Mouse (Mus musculus) heart, embryonic 15.5 days (tissue): ENCODE measurements at regions not wholly inside any gene's neighbourhood (a gene's known extent, or its start where the extent isn't known, plus 50 kb on each side); places are given as distances from the start of the nearest gene placed in this dataset.
A peak's percentile ranks its signal among the peaks of the same experiment; 100 is the strongest.

Experiments
- ATAC-seq: fragments of 200-750 bp; cut with Nextera tagmentation; replicated peaks from 2 replicates; pipeline ENCODE4 v1.8.0; 2017; ENCODE audit warnings: low read depth, moderate TSS enrichment; ENCODE audit not compliant: insufficient number of reproducible peaks, insufficient read depth, low FRiP score
- H3K27ac ChIP-seq: fragments of 300-500 bp; sonication (generic); 2 replicates; pipeline ENCODE4 v1.5.1; 2015; ENCODE audit warnings: mild to moderate bottlenecking, inconsistent platforms
- H3K27me3 ChIP-seq: fragments of 300-500 bp; sonication (generic); 2 replicates; pipeline ENCODE4 v1.6.1; 2015; ENCODE audit warnings: inconsistent platforms
- H3K36me3 ChIP-seq: fragments of 300-500 bp; sonication (generic); 2 replicates; pipeline ENCODE4 v1.6.1; 2015; ENCODE audit warnings: mild to moderate bottlenecking, inconsistent platforms
- H3K4me1 ChIP-seq: fragments of 300-500 bp; sonication (generic); replicated peaks from 2 replicates; pipeline ENCODE4 v1.6.1; 2015; ENCODE audit warnings: inconsistent platforms
- H3K4me2 ChIP-seq: fragments of 300-500 bp; sonication (generic); 2 replicates; pipeline ENCODE4 v1.6.1; 2015; ENCODE audit warnings: inconsistent platforms, mild to moderate bottlenecking, moderate library complexity
- H3K4me3 ChIP-seq: fragments of 300-500 bp; sonication (generic); 2 replicates; pipeline ENCODE4 v1.5.1; 2015; ENCODE audit warnings: mild to moderate bottlenecking, inconsistent platforms
- H3K9ac ChIP-seq: fragments of 300-500 bp; sonication (generic); 2 replicates; pipeline ENCODE4 v1.6.1; 2015; ENCODE audit warnings: mild to moderate bottlenecking, inconsistent platforms
- H3K9me3 ChIP-seq: fragments of 300-500 bp; sonication (generic); replicated peaks from 2 replicates; pipeline ENCODE4 v1.6.1; 2016; ENCODE audit warnings: inconsistent platforms
- WGBS: fragments of 180-500 bp; shearing (Covaris S2); methylation state at CpG from one replicate; pipeline ENCODE4 v1.1.7; 2015; ENCODE audit warnings: mixed read lengths; 5-methylcytosine and 5-hydroxymethylcytosine counted together

GRCm38 (mm10) chr17:51477404-51477803 is 298.3 kb upstream of the Tbc1d5 start:
- Histone ChIP-seq H3K27me3 (no peaks in the 10 kb centered on the region), H3K27ac (no peak overlapping the region), H3K36me3 (no peaks in the 10 kb centered on the region), H3K9ac (no peak overlapping the region), H3K9me3 (no peaks in the 10 kb centered on the region), H3K4me2 (no peak overlapping the region), H3K4me1 (0 out of 2 replicates have a peak, but pooled peaks cover 2% of the 10 kb centered on the region), H3K4me3 (no peak overlapping the region)
- WGBS = 66% methylated on average over 8 of the region's 8 CpGs
- ATAC-seq = no peak

DNA sequence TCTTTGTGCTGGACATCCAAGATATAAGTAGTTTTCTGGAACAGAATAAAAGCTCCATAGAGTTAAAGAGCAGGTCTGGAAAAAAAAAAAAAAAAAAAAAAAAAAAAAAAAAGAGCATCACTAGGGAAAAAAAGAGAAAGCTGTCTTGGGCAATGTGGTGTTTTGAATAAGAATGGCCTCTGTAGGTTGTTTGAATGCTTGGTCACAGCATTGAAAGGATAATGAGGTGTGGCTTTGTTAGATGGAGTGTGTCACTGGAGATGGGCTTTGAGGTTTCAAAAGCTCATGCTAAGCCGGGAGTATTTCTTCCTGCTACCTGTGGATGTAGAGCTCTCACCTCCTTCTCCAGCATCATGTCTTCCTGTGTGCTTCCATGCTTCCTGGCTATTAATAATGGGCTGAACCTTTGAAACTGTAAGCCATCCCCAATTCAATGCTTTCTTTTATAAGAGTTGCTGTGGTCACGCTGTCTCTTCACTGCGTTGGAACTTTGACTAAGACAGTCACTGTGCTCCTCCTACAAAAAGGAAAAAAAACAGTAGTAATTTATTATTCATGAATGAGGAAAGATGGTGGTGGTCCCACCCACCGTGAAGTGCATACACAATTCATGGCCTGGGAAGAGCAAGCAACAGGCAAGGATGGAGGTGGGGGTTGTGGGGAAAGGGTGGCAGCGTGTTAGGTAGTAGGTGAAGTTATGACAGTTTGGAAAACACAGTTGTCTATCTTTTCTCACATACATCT is 283.2 kb upstream of the Tbc1d5 start:
- WGBS = 56% methylated on average over 5 of the region's 5 CpGs

GRCm38 (mm10) chr17:51461248-51461647 is 282.1 kb upstream of the Tbc1d5 start:
- H3K36me3 ChIP-seq = no peaks in the 10 kb centered on the region
- no peak overlapping the region for H3K9ac ChIP-seq
- H3K27me3 ChIP-seq = no peaks in the 10 kb centered on the region
- peak overlapping the region; percentile 36 for H3K4me2 ChIP-seq
- WGBS = 62% methylated on average over 14 of the region's 14 CpGs
- no peak overlapping the region for H3K27ac ChIP-seq
- no peaks in the 10 kb centered on the region for H3K9me3 ChIP-seq
- no peak for ATAC-seq
- H3K4me3 ChIP-seq = peak overlapping the region; percentile 24; the same call in 1 of the 2 replicates
- H3K4me1 ChIP-seq = no peaks in the 10 kb centered on the region

More for the DNA sequence above, 283.2 kb upstream of the Tbc1d5 start:
- H3K4me2 ChIP-seq = 0 out of 2 replicates have a peak overlapping the region, but pooled peaks have one; percentile 36
- H3K4me1 ChIP-seq = no peaks in the 10 kb centered on the region
- no peak overlapping the region for H3K9ac ChIP-seq
- no peak overlapping the region for H3K27ac ChIP-seq
- H3K27me3 ChIP-seq = no peaks in the 10 kb centered on the region
- no peaks in the 10 kb centered on the region for H3K36me3 ChIP-seq
- no peak overlapping the region for H3K4me3 ChIP-seq
- no peak for ATAC-seq
- H3K9me3 ChIP-seq = no peaks in the 10 kb centered on the region

GRCm38 (mm10) chr17:51459119-51459518 is 280.0 kb upstream of the Tbc1d5 start:
- H3K27me3 ChIP-seq = no peaks in the 10 kb centered on the region
- no peaks in the 10 kb centered on the region for H3K4me1 ChIP-seq
- 74% methylated on average over 1 of the region's 1 CpGs for WGBS
- no peaks in the 10 kb centered on the region for H3K9me3 ChIP-seq
- H3K4me2 ChIP-seq = no peak overlapping the region
- H3K9ac ChIP-seq = no peak overlapping the region
- H3K36me3 ChIP-seq = no peaks in the 10 kb centered on the region
- H3K4me3 ChIP-seq = no peak overlapping the region
- no peak overlapping the region for H3K27ac ChIP-seq
- no peak for ATAC-seq

DNA sequence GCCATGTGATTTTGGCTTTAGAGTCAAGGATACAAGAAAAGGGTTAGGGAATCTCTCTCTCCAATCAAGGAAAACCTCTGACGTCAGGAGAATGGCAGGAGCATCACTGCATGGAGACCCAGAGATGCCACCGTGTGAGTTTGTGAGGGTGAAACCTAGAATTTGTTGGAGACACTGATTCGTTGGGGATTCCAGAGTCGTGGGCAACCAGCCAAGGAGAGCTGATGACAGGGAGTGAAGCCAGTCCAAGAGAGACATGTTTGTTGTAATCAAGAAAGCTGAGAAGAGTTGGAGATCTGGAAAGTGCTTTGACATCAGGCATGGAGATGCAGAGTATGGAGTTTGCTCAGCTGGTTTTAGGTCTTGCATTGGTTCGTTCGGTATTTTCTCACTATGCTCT is 236.6 kb upstream of the Tbc1d5 start:
- H3K4me3 ChIP-seq = no peak overlapping the region
- no peaks in the 10 kb centered on the region for H3K9me3 ChIP-seq
- no peaks in the 10 kb centered on the region for H3K36me3 ChIP-seq
- no peak overlapping the region for H3K9ac ChIP-seq
- no peak overlapping the region for H3K27ac ChIP-seq
- no peaks in the 10 kb centered on the region for H3K27me3 ChIP-seq
- WGBS = 61% methylated on average over 6 of the region's 6 CpGs
- ATAC-seq = no peak
- H3K4me2 ChIP-seq = no peak overlapping the region
- no peaks in the 10 kb centered on the region for H3K4me1 ChIP-seq

- Histone ChIP-seq H3K9ac (no peak overlapping the region), H3K4me3 (no peak overlapping the region), H3K4me2 (no peak overlapping the region), H3K4me1 (no peaks in the 10 kb centered on the region), H3K36me3 (no peaks in the 10 kb centered on the region), H3K9me3 (no peaks in the 10 kb centered on the region), H3K27me3 (no peaks in the 10 kb centered on the region), H3K27ac (no peak overlapping the region)
- no peak for ATAC-seq
- 50% methylated on average over 4 of the region's 4 CpGs for WGBS
These were observed 235.2 kb upstream of the Tbc1d5 start for GRCm38 (mm10) chr17:51414304-51414703.

DNA sequence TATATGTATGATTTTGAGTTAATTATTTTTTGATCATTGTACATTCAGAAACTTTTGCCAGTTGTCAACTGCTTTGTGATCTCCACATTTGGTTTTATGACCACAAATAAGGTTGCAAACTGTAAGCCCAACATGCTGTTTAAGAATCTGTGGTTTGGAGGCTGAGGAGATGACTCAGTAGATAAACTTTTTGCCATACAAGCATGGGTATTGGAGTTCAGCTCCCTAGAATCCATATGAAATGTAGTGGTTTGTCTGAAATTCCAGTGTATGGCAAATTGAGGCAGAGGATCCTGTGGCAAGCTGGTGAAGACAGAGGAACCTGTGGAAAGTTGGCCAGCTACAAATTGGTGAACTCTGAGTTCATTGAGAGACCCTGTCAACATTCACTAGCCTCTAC is 234.6 kb upstream of the Tbc1d5 start:
- Histone ChIP-seq H3K36me3 (no peaks in the 10 kb centered on the region), H3K4me2 (no peak overlapping the region), H3K27me3 (no peaks in the 10 kb centered on the region), H3K9me3 (no peaks in the 10 kb centered on the region), H3K4me3 (no peak overlapping the region), H3K27ac (no peak overlapping the region), H3K4me1 (no peaks in the 10 kb centered on the region), H3K9ac (no peak overlapping the region)
- no peak for ATAC-seq

DNA sequence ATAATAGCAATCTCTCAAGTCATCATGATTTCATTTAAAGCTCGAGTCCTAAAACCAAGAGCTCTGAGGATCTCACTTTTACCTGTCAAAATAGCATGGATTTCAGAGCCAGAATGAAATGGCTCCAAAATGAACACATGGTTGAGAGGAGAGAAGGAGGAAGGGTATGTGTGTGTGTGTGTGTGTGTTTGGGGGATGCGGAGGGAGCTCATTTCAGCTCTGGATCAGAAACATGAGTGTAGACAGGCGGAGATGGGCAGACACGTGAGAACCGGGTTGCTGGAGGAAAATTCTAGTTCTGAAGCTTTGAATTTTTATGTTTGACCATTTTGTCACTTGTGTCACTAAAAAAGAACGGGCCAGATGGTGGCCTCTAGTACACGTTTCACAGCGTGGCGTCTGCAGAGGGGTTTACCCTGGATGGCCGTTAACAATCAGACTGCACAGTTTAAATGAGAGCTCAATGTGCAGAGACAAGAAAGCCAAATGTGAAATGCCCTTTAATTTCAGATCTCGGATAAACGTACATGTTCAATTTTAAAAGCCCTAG is 232.5 kb upstream of the Tbc1d5 start:
- no peaks in the 10 kb centered on the region for H3K4me1 ChIP-seq
- ATAC-seq = no peak
- 82% methylated on average over 12 of the region's 12 CpGs for WGBS

GRCm38 (mm10) chr17:51408894-51409293 is 229.7 kb upstream of the Tbc1d5 start:
- no peak overlapping the region for H3K27ac ChIP-seq
- 37% methylated on average over 5 of the region's 5 CpGs for WGBS

More for the DNA sequence above, 232.5 kb upstream of the Tbc1d5 start:
- Histone ChIP-seq H3K4me3 (no peak overlapping the region), H3K9me3 (no peaks in the 10 kb centered on the region), H3K27me3 (no peaks in the 10 kb centered on the region), H3K27ac (no peak overlapping the region), H3K36me3 (no peaks in the 10 kb centered on the region), H3K9ac (no peak overlapping the region), H3K4me2 (no peak overlapping the region)

GRCm38 (mm10) chr17:51408367-51408766 is 229.2 kb upstream of the Tbc1d5 start:
- H3K27me3 ChIP-seq = no peaks in the 10 kb centered on the region
- H3K36me3 ChIP-seq = no peaks in the 10 kb centered on the region
- no peak for ATAC-seq
- no peak overlapping the region for H3K4me2 ChIP-seq
- WGBS = 45% methylated on average over 3 of the region's 3 CpGs
- H3K27ac ChIP-seq = no peak overlapping the region
- H3K4me1 ChIP-seq = no peaks in the 10 kb centered on the region
- H3K9ac ChIP-seq = no peak overlapping the region
- no peak overlapping the region for H3K4me3 ChIP-seq
- no peaks in the 10 kb centered on the region for H3K9me3 ChIP-seq

More at GRCm38 (mm10) chr17:51408894-51409293, 229.7 kb upstream of the Tbc1d5 start:
- no peaks in the 10 kb centered on the region for H3K36me3 ChIP-seq
- H3K4me1 ChIP-seq = no peaks in the 10 kb centered on the region
- no peak overlapping the region for H3K4me3 ChIP-seq
- H3K27me3 ChIP-seq = no peaks in the 10 kb centered on the region
- no peaks in the 10 kb centered on the region for H3K9me3 ChIP-seq
- H3K4me2 ChIP-seq = no peak overlapping the region
- ATAC-seq = no peak
- no peak overlapping the region for H3K9ac ChIP-seq

- no peak for ATAC-seq
- WGBS = 68% methylated on average over 4 of the region's 4 CpGs
- H3K9ac ChIP-seq = no peak overlapping the region
- H3K4me2 ChIP-seq = no peak overlapping the region
- no peaks in the 10 kb centered on the region for H3K36me3 ChIP-seq
- no peaks in the 10 kb centered on the region for H3K9me3 ChIP-seq
- no peaks in the 10 kb centered on the region for H3K27me3 ChIP-seq
- H3K27ac ChIP-seq = no peak overlapping the region
- no peak overlapping the region for H3K4me3 ChIP-seq
- H3K4me1 ChIP-seq = no peaks in the 10 kb centered on the region
These were observed 227.9 kb upstream of the Tbc1d5 start for GRCm38 (mm10) chr17:51407046-51407445.

DNA sequence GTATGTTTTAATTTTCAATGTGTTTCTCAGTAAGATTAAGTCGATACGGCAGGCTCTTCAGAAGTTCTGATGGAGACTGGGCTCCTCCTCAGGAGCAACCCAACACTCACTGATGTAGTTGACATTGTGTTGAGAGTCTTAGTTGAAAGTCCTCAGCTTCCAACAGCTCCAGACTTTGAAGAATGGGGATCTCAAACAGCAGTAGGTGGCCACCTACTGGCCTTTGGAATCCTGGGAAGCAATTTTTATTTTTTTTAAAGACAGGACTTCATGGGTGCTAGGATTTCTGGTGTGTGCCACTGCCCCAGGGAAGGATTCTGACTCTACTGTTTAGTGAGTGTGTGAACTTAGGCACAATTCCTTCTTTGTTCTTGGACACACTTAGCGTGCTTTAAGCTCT is 225.9 kb upstream of the Tbc1d5 start:
- WGBS = 63% methylated on average over 3 of the region's 3 CpGs
- H3K4me2 ChIP-seq = no peak overlapping the region
- H3K9me3 ChIP-seq = no peaks in the 10 kb centered on the region
- no peaks in the 10 kb centered on the region for H3K4me1 ChIP-seq
- H3K27ac ChIP-seq = no peak overlapping the region
- H3K27me3 ChIP-seq = no peaks in the 10 kb centered on the region
- no peak overlapping the region for H3K4me3 ChIP-seq
- H3K9ac ChIP-seq = no peak overlapping the region
- no peak for ATAC-seq
- no peaks in the 10 kb centered on the region for H3K36me3 ChIP-seq
